Mouse (Mus musculus): Measurements from ENCODE around the gene Fxyd4. TPM values are rescaled to one million over a fixed set of nuclear protein-coding genes. Genes with fewer than 3 reads are reported as not detected.
A peak's percentile ranks its signal among the peaks of the same experiment; 100 is the strongest.

Fxyd4 gene
- total RNA-seq, 2 experiments from 2014 or later = not detected

GRCm38 (mm10) chr6:117934301-117934700 is 3.2 kb downstream of the Fxyd4 start:
- Histone ChIP-seq H3K4me3 (no peak overlapping the region), H3K27ac (no peak overlapping the region)
- no peak for DNase-seq (ENCODE audit: extremely low spot score in 1 of 2, low spot score in 2 of 2)
- intact Hi-C loops (cut with DNase I) = loop anchor here (5.0 kb wide), 1 partner anchor 163 kb away; no protein-coding TSS in a partner anchor
- TF ChIP-seq CTCF (IDR thresholded peaks at IDR 0.05) = no peak

- intact Hi-C loops (cut with DNase I) = loop anchor here (5.0 kb wide), 1 partner anchor 165 kb away; no protein-coding TSS in a partner anchor
- no peak for DNase-seq (ENCODE audit: extremely low spot score in 1 of 2, low spot score in 2 of 2)
Observed at GRCm38 (mm10) chr6:117932325-117933051, 5.0 kb downstream of the Fxyd4 start.

GRCm38 (mm10) chr6:117929945-117930655 is 7.4 kb downstream of the Fxyd4 start:
- intact Hi-C loops (cut with DNase I) = loop anchor here (5.0 kb wide), 1 partner anchor 167 kb away; no protein-coding TSS in a partner anchor
- no peak for DNase-seq (ENCODE audit: extremely low spot score in 1 of 2, low spot score in 2 of 2)
- Histone ChIP-seq H3K27ac (no peak overlapping the region), H3K4me3 (no peak overlapping the region)
- no peak for TF ChIP-seq CTCF (IDR thresholded peaks at IDR 0.05)

More at GRCm38 (mm10) chr6:117932325-117933051, 5.0 kb downstream of the Fxyd4 start:
- Histone ChIP-seq H3K27ac (no peak overlapping the region), H3K4me3 (no peak overlapping the region)
- peak; percentile 70 for TF ChIP-seq CTCF (IDR thresholded peaks at IDR 0.05)

- no peak for TF ChIP-seq CTCF (IDR thresholded peaks at IDR 0.05)
- no peak for DNase-seq (ENCODE audit: extremely low spot score in 1 of 2, low spot score in 2 of 2)
- H3K27ac ChIP-seq = no peak overlapping the region
- intact Hi-C loops (cut with DNase I) = no loop called here
- H3K4me3 ChIP-seq = no peak overlapping the region
Observed at GRCm38 (mm10) chr6:117928746-117929145, 8.7 kb downstream of the Fxyd4 start.

- H3K4me3 ChIP-seq = no peak overlapping the region
- intact Hi-C loops (cut with DNase I) = no loop called here
- no peak for TF ChIP-seq CTCF (IDR thresholded peaks at IDR 0.05)
- DNase-seq (ENCODE audit: extremely low spot score in 1 of 2, low spot score in 2 of 2) = no peak
- H3K27ac ChIP-seq = no peak overlapping the region; the same call in 1 of the 2 replicates
Observed at GRCm38 (mm10) chr6:117927955-117928354, 9.5 kb downstream of the Fxyd4 start.

- TF ChIP-seq CTCF (IDR thresholded peaks at IDR 0.05) = no peak
- intact Hi-C loops (cut with DNase I) = no loop called here
- no peak overlapping the region for H3K4me3 ChIP-seq
- DNase-seq (ENCODE audit: extremely low spot score in 1 of 2, low spot score in 2 of 2) = no peak
- H3K27ac ChIP-seq = no peak overlapping the region
Observed at GRCm38 (mm10) chr6:117926871-117927491, 10.5 kb downstream of the Fxyd4 start.

GRCm38 (mm10) chr6:117922041-117922440 is 15.5 kb downstream of the Fxyd4 start:
- no peak for TF ChIP-seq CTCF (IDR thresholded peaks at IDR 0.05)
- no peak overlapping the region for H3K4me3 ChIP-seq
- no peak for DNase-seq (ENCODE audit: extremely low spot score in 1 of 2, low spot score in 2 of 2)
- no peak overlapping the region for H3K27ac ChIP-seq
- intact Hi-C loops (cut with DNase I) = no loop called here

GRCm38 (mm10) chr6:117920659-117921640 is 16.5 kb downstream of the Fxyd4 start:
- intact Hi-C loops (cut with DNase I) = no loop called here
- DNase-seq (ENCODE audit: extremely low spot score in 1 of 2, low spot score in 2 of 2) = no peak
- no peak overlapping the region for H3K27ac ChIP-seq

GRCm38 (mm10) chr6:117918043-117918442 is 19.4 kb downstream of the Fxyd4 start:
- TF ChIP-seq CTCF (IDR thresholded peaks at IDR 0.05) = no peak
- no peak for DNase-seq (ENCODE audit: extremely low spot score in 1 of 2, low spot score in 2 of 2)
- intact Hi-C loops (cut with DNase I) = no loop called here
- H3K27ac ChIP-seq = no peak overlapping the region
- peak overlapping the region; percentile 64 for H3K4me3 ChIP-seq

More at GRCm38 (mm10) chr6:117920659-117921640, 16.5 kb downstream of the Fxyd4 start:
- TF ChIP-seq CTCF (IDR thresholded peaks at IDR 0.05) = peak; percentile 86
- no peak overlapping the region for H3K4me3 ChIP-seq

- Histone ChIP-seq H3K4me3 (peak overlapping the region; percentile 64), H3K27ac (peak overlapping the region; percentile 83)
- intact Hi-C loops (cut with DNase I) = loop anchor here (1.0 kb wide), 2 partner anchors 10 to 38 kb away; no protein-coding TSS in a partner anchor
- no peak for TF ChIP-seq CTCF (IDR thresholded peaks at IDR 0.05)
- DNase-seq (ENCODE audit: extremely low spot score in 1 of 2, low spot score in 2 of 2) = peak in 1 of 2 experiments; percentile 36
Observed at GRCm38 (mm10) chr6:117917576-117917975, 19.9 kb downstream of the Fxyd4 start.

All from left cerebral cortex, adult 2 months (tissue).